Mouse (Mus musculus) embryonic facial prominence, embryonic 12.5 days (tissue): Measurements from ENCODE around the gene Nckap5. TPM values are rescaled to one million over a fixed set of nuclear protein-coding genes. Genes with fewer than 3 reads are reported as not detected.

Source experiments
- ATAC-seq: fragments of 200-750 bp; cut with Nextera tagmentation; 2 replicates; pipeline ENCODE4 v1.8.0; 2017; ENCODE audit not compliant: insufficient number of reproducible peaks, insufficient read depth, low FRiP score, low TSS enrichment
- H3K27ac ChIP-seq: fragments of 300-500 bp; sonication (generic); 2 replicates; pipeline ENCODE4 v1.5.1; 2016; ENCODE audit warnings: mild to moderate bottlenecking
- H3K27me3 ChIP-seq: fragments of 300-500 bp; sonication (generic); 2 replicates; pipeline ENCODE4 v1.6.1; 2016; ENCODE audit warnings: mild to moderate bottlenecking, moderate library complexity
- H3K36me3 ChIP-seq: fragments of 300-500 bp; sonication (generic); 2 replicates; pipeline ENCODE4 v1.6.1; 2016; ENCODE audit warnings: mild to moderate bottlenecking
- H3K4me1 ChIP-seq: fragments of 300-500 bp; sonication (generic); 2 replicates; pipeline ENCODE4 v1.6.1; 2016
- H3K4me2 ChIP-seq: fragments of 300-500 bp; sonication (generic); replicated peaks from 2 replicates; pipeline ENCODE4 v1.6.1; 2016; ENCODE audit warnings: mild to moderate bottlenecking, moderate library complexity
- H3K4me3 ChIP-seq: fragments of 300-500 bp; sonication (generic); 2 replicates; pipeline ENCODE4 v1.5.1; 2016; ENCODE audit warnings: mild to moderate bottlenecking
- H3K9ac ChIP-seq: fragments of 300-500 bp; sonication (generic); 2 replicates; pipeline ENCODE4 v1.6.1; 2016; ENCODE audit warnings: mild to moderate bottlenecking, moderate library complexity
- H3K9me3 ChIP-seq: fragments of 300-500 bp; sonication (generic); 2 replicates; pipeline ENCODE4 v1.6.1; 2016; ENCODE audit warnings: mild to moderate bottlenecking, moderate library complexity
- WGBS: fragments of 180-500 bp; shearing (Covaris S2); methylation state at CpG from one replicate; pipeline ENCODE4 v1.1.7; 2016; 5-methylcytosine and 5-hydroxymethylcytosine counted together
- polyA plus RNA-seq: library from polyadenylated mRNA; unstranded; fragments of >200 nt; fragmentation: Nextera tagmentation; extraction: Ambion mirVana; gene quantifications from 2 replicates; pipeline ENCODE4 v1.2.1, GENCODE M21; 2016

Gene Nckap5
- polyA plus RNA-seq, 1 experiment from 2014 or later: 8.2 TPM

- no peak for ATAC-seq
- WGBS: 78% methylated on average over 6 of the region's 6 CpGs
- Histone ChIP-seq H3K27me3 (no peaks in the 10 kb centered on the region), H3K4me3 (no peak overlapping the region), H3K9me3 (no peaks in the 10 kb centered on the region), H3K4me2 (no peak overlapping the region), H3K4me1 (no peaks in the 10 kb centered on the region), H3K36me3 (no peaks in the 10 kb centered on the region), H3K9ac (no peak overlapping the region), H3K27ac (no peak overlapping the region)
Measured at GRCm38 (mm10) chr1:126569611-126570238, 260.9 kb downstream of the Nckap5 start.

- no peaks in the 10 kb centered on the region for H3K4me1 ChIP-seq
- H3K4me2 ChIP-seq: no peak overlapping the region
- no peaks in the 10 kb centered on the region for H3K9me3 ChIP-seq
- H3K9ac ChIP-seq: no peak overlapping the region
- WGBS: 88% methylated on average over 8 of the region's 8 CpGs
- no peak for ATAC-seq
- no peaks in the 10 kb centered on the region for H3K36me3 ChIP-seq
- H3K4me3 ChIP-seq: no peak overlapping the region
- H3K27me3 ChIP-seq: no peaks in the 10 kb centered on the region
- H3K27ac ChIP-seq: no peak overlapping the region
Measured at GRCm38 (mm10) chr1:126568520-126569197, 261.9 kb downstream of the Nckap5 start.

DNA sequence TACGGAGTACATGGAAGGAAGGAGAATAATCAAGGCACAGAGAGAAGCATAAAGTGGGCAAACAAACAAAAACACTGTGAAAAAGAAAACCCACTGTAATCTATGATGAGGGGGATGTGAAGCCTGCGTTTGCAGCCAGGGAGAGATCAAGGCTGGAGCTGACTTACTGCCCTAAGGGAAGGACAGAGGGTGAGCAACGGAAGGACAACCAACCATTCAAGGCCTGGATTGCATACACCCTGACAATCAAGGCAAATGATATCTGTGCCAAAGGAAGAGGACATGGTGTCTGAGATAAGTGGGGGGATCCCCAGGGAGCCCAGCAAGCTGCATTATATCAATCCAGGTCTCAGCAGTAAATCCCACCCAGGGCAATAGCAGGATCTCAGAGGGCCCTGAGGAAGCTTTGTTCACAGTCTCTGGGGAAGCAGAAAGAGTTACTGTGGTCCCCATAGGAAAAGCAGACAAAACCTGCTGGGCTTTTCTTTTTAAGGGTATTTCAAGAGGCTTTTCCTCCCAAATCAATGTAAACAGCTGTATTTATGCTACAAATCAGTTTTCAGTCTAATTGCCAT is 265.4 kb downstream of the Nckap5 start:
- no peak overlapping the region for H3K4me2 ChIP-seq
- no peak for ATAC-seq
- H3K9ac ChIP-seq: no peak overlapping the region
- WGBS: 42% methylated on average over 3 of the region's 3 CpGs
- no peak overlapping the region for H3K4me3 ChIP-seq
- no peaks in the 10 kb centered on the region for H3K9me3 ChIP-seq
- no peaks in the 10 kb centered on the region for H3K36me3 ChIP-seq
- H3K4me1 ChIP-seq: 0 out of 2 replicates have a peak, but pooled peaks cover 6% of the 10 kb centered on the region
- no peaks in the 10 kb centered on the region for H3K27me3 ChIP-seq
- no peak overlapping the region for H3K27ac ChIP-seq

DNA sequence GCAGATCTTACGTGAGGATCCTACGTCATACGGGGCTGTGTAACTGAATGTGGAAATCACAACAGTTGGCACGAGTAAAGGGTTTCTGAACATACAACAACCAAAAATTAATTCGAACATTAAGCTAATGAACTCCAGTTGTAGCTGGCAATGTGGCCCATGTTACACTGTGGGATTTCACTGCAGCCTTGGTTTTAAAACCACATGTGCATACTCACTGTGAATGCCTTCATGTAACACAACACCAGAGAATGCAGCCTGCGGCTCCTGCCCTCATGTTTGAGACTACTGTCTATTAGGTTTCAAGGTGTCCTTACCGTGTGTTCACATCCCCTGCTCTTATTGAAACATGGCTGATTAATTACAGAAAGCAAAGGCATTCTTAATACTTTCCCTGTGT is 269.7 kb downstream of the Nckap5 start:
- Histone ChIP-seq H3K4me3 (no peak overlapping the region), H3K36me3 (no peaks in the 10 kb centered on the region), H3K27me3 (no peaks in the 10 kb centered on the region), H3K9me3 (no peaks in the 10 kb centered on the region), H3K4me1 (0 out of 2 replicates have a peak, but pooled peaks cover 6% of the 10 kb centered on the region), H3K9ac (no peak overlapping the region), H3K4me2 (no peak overlapping the region), H3K27ac (no peak overlapping the region)
- peak; percentile 41; the same call in 1 of the 2 replicates for ATAC-seq
- 23% methylated on average over 7 of the region's 7 CpGs for WGBS

GRCm38 (mm10) chr1:126557791-126558294 is 272.8 kb downstream of the Nckap5 start:
- Histone ChIP-seq H3K27me3 (no peaks in the 10 kb centered on the region), H3K4me2 (no peak overlapping the region), H3K9me3 (no peaks in the 10 kb centered on the region), H3K36me3 (no peaks in the 10 kb centered on the region), H3K9ac (no peak overlapping the region), H3K4me1 (0 out of 2 replicates have a peak, but pooled peaks cover 6% of the 10 kb centered on the region), H3K27ac (no peak overlapping the region), H3K4me3 (no peak overlapping the region)
- 85% methylated on average over 12 of the region's 12 CpGs for WGBS
- ATAC-seq: no peak

DNA sequence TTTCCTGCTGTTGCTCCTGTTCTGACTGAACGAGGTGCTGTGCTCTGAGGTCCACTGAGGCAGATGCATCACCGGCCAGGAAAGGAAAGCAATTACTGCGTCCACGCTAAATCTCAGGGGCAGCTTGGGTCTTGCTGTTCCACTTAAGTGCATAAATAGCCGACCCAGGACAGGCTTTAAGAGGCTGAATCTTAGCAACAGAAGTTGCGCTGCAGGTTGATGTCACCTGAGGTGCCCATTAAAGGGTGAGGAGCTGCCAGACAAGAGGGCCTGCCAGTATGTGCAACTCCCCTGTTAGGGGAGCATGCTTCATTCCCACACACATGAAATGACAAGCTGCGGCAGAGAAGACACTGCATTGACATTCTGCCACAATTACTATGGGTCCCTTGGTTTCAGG is 282.6 kb downstream of the Nckap5 start:
- 76% methylated on average over 7 of the region's 7 CpGs for WGBS
- Histone ChIP-seq H3K27ac (no peak overlapping the region), H3K4me3 (no peak overlapping the region), H3K4me2 (no peak overlapping the region), H3K9ac (no peak overlapping the region), H3K36me3 (no peaks in the 10 kb centered on the region), H3K4me1 (no peaks in the 10 kb centered on the region), H3K9me3 (no peaks in the 10 kb centered on the region), H3K27me3 (no peaks in the 10 kb centered on the region)
- no peak for ATAC-seq

GRCm38 (mm10) chr1:126544471-126544870 is 286.1 kb downstream of the Nckap5 start:
- H3K4me1 ChIP-seq: no peaks in the 10 kb centered on the region
- no peak overlapping the region for H3K4me3 ChIP-seq
- no peak overlapping the region for H3K27ac ChIP-seq
- H3K36me3 ChIP-seq: no peaks in the 10 kb centered on the region
- no peak for ATAC-seq
- 56% methylated on average over 4 of the region's 4 CpGs for WGBS
- H3K27me3 ChIP-seq: no peaks in the 10 kb centered on the region
- no peak overlapping the region for H3K9ac ChIP-seq
- H3K9me3 ChIP-seq: no peaks in the 10 kb centered on the region
- no peak overlapping the region for H3K4me2 ChIP-seq

GRCm38 (mm10) chr1:126537223-126537757 is 293.3 kb downstream of the Nckap5 start:
- no peaks in the 10 kb centered on the region for H3K36me3 ChIP-seq
- no peak overlapping the region for H3K9ac ChIP-seq
- no peak overlapping the region for H3K27ac ChIP-seq
- no peaks in the 10 kb centered on the region for H3K9me3 ChIP-seq
- H3K4me2 ChIP-seq: no peak overlapping the region
- no peaks in the 10 kb centered on the region for H3K4me1 ChIP-seq
- ATAC-seq: no peak
- H3K4me3 ChIP-seq: no peak overlapping the region
- WGBS: 88% methylated on average over 6 of the region's 6 CpGs
- H3K27me3 ChIP-seq: no peaks in the 10 kb centered on the region

DNA sequence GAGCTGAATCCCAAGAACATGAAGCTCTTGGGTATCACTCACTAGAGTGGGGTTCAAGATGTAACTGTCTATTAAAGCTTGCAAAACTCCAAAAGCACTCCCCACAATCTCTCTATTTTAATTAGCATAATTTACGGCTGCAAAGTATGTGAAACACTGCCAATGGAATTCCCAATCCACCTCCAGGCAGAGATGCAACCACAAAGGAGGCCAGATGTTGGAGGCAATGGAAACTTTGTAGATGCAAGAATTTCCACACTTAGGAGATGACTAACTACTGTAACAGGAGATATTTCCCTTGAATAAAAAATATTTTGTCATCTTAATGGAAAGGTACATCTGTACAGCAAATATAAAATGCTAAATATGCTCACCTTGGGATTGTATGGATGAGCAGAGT is 295.1 kb downstream of the Nckap5 start:
- ATAC-seq: no peak
- Histone ChIP-seq H3K4me2 (no peak overlapping the region), H3K27me3 (no peaks in the 10 kb centered on the region), H3K4me3 (no peak overlapping the region), H3K27ac (no peak overlapping the region), H3K9me3 (no peaks in the 10 kb centered on the region), H3K9ac (no peak overlapping the region), H3K36me3 (no peaks in the 10 kb centered on the region), H3K4me1 (no peaks in the 10 kb centered on the region)
- WGBS: 72% methylated on average over 1 of the region's 1 CpGs

GRCm38 (mm10) chr1:126534046-126534445 is 296.6 kb downstream of the Nckap5 start:
- no peak for ATAC-seq
- WGBS: 84% methylated on average over 2 of the region's 2 CpGs
- H3K27me3 ChIP-seq: no peaks in the 10 kb centered on the region
- H3K4me3 ChIP-seq: no peak overlapping the region
- no peaks in the 10 kb centered on the region for H3K4me1 ChIP-seq
- no peak overlapping the region for H3K4me2 ChIP-seq
- H3K9me3 ChIP-seq: no peaks in the 10 kb centered on the region
- H3K27ac ChIP-seq: no peak overlapping the region
- no peak overlapping the region for H3K9ac ChIP-seq
- H3K36me3 ChIP-seq: no peaks in the 10 kb centered on the region

- Histone ChIP-seq H3K4me2 (no peak overlapping the region), H3K4me1 (no peaks in the 10 kb centered on the region), H3K36me3 (no peaks in the 10 kb centered on the region), H3K27ac (no peak overlapping the region), H3K27me3 (no peaks in the 10 kb centered on the region), H3K9me3 (no peaks in the 10 kb centered on the region), H3K4me3 (no peak overlapping the region), H3K9ac (no peak overlapping the region)
- 85% methylated on average over 7 of the region's 7 CpGs for WGBS
- ATAC-seq: no peak
Measured at GRCm38 (mm10) chr1:126528043-126528598, 302.5 kb downstream of the Nckap5 start.
